Mouse (Mus musculus) kidney, postnatal 4 days (tissue): ENCODE results near the gene Ttll1.

Source experiments
- DNase-seq, 2 experiments: peaks; one replicate each; pipeline ENCODE4 v3.0.0; 2021; ENCODE audit warnings: mixed read lengths in 2 of 2

Ttll1 gene

DNA sequence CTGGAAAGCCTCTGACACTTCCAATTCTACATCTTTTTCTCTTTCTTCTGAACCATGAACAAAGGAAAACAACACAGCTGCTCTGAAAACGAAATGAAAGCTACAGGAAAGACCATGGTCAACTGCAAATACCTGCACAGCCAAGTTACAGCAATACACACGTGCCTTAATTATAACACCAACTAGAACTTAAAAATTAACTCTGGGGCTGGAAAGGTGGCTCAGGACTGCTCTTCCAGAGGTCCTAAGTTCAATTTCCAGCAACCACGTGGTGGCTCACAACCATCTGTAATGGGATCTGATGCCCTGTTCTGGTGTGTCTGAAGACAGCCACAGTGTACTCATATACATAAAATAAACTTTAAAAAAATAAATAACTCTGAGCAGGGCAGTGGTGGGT lies 55.7 kb downstream of the Ttll1 start:
- DNase-seq = no peak

DNA sequence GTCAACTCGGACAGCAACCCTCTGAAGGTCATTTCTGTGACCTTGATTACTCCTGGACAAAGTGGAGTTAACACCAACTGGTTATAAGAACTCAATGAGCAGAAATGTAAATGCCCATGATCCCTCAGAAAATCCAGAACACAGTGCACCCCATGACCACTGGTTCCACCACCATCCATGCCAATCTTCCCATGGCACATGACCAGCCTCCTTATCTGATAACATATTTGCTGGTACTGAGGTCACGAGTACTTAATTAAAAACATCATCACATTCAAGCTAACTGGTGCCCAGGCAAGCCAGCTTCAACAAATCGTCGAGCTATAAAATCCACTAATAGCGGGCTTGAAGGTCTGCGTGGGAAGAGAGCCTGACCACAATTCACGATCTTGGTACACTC lies 56.3 kb downstream of the Ttll1 start:
- no peak for DNase-seq

DNA sequence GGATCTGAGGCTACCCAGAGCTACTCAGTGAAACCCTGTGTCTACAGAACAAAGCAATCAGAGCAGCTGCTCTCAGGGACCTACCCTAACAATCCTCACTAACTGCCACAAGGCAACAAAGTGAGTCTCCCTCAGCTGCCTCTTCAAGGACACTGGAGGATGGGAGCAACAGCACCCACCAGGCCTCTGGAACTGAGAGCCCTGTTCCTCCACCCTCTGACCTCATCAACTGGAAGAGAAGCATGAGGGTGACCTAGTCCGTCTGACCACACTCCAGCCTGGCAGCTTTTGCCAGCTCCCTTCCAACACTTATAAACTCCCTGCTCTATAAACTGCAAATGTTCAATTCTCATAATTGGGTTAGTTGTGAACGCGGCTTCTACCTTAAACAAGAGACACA lies 56.8 kb downstream of the Ttll1 start:
- no peak for DNase-seq

DNA sequence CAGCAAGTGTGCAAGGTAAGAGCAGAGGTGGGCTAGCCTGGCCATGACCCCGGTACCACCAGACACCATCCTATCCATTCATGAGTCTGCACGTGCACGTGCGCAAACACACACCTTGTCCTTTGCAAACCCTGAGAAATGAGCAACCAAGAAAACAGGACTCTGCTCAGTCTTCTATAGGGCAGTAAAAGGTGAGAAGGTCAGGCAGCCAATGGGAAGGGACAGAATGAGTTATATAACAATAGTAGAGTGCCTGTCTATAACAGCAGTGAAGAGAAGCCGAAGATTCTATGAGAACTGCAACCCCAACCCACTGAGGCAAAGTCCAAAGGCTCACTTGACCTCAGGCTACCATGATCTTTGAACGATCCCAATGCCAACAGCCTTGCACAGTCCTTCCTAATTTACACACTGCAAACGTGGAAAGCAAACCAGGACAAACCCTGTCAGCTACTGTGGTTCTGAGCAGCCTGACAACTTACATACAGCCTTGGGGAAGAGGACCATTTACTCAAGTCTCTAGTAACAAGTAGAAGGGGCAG lies 58.4 kb downstream of the Ttll1 start:
- DNase-seq = no peak

DNA sequence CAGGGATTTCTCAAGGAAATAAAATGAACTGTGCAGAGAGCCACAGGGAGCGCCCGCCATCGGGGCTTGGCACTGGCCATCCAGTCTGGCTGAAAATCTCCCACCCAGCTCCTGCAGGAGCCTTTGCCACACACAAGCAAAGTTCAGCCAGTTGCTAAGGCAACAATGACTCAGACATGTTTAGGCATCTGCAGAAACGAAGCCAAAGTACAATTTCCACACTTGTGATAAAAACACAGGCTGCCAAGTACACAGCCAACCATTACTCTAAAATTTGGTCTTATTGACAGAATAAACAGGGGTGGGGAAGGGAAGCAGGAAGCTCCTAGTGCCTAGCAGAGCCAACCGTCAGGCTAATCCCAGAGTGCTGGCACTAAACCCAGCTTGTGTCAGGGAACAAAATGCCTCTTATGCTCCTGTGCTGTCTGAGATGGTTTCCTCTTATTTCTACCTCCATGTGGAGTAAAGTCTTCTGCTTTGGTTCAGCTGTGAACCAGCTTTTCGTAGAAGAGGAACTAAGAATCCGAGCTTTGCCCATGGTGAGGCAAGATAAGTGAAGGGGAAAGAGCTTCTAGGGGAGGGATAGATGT lies 59.0 kb downstream of the Ttll1 start:
- DNase-seq = peak; percentile 28 to 53

DNA sequence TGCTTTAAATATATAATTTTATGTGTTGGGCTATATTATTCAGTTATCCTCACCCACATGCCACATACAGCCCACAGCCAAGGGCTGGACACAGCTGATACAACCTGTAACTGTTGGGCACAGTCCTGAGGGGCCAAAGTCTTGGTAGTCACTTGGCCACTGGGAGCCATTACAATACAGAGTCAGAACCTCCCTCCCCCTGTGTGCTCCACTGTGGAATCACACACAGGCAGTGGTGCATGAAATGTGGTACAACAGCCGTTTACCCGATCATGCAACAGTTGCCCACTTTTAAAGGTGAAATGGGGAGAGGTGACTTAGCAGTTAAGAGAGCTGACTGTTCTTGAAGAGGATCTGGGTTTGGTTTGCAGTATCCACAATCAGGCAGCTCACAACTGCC lies 60.7 kb downstream of the Ttll1 start:
- DNase-seq = no peak

DNA sequence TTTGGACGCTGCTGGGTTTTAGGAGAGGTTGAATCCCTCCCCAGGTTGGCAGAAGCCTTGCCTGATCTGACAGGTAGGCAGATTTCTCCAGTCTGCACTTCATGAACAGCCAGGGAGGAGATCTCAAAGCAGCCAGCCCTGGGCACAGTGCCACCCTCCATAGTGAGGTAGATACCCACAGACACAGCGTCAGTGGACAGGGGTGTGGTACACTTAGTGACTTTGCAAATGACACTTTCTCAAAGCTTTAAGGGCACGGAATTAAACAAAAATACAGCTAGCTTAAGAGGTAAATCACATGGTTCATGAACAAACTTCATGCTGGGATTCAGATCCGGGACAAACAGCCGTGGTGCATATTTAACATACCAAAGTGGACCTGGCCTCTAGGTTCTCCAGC lies 62.0 kb downstream of the Ttll1 start:
- DNase-seq = no peak

DNA sequence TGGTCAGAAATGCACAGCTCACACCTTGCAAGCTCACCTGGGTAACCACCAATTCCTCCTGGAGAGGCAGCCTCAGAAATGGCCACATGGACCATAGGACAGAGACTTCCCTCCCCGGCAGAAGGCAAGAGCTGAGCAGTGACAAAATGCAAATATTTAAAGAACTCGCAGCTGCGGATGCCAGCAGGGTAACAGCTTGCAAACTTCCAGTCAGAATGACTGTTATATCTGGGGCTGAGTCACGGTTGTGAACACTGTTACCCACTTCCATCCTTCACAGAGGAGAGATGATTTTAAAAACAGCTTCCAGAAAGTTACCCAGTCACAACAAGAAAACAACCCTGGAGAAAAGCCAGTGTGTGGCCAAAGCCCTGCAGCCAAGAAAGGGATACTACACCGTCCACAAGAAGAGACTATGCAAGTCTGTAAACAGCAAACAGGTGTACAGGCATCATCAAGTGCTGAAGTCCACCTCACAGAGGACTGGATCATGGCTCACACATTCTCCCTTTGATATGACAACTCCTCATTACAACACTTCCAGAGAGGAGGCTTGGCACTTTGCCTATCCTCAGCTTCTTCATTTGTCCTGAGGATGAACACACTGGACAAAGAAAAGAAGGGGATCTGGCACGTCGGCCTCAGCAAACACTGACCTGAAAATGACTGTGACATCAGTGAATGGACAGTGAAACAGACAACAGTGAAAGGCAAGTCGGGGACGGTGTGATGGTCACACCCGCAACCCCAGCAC lies 62.7 kb downstream of the Ttll1 start:
- no peak for DNase-seq

DNA sequence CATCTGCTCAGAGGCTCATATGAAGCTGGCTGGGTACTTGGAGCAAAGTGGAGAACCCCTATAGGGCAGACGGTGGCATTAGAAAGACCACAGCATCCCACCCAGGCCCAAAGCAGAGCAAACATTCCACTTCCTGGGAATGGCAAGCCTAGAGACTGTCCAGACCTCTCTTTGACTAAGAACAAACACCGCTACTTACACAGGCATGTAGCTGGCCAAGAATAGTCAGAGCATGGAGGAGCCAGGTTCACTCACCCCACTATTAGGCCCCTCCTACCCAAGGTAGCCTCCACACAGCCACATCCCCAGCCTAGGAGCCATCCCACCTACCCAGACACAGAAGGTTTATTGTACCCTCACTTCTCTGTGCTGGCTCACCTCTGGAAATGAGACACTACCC lies 64.8 kb downstream of the Ttll1 start:
- no peak for DNase-seq

DNA sequence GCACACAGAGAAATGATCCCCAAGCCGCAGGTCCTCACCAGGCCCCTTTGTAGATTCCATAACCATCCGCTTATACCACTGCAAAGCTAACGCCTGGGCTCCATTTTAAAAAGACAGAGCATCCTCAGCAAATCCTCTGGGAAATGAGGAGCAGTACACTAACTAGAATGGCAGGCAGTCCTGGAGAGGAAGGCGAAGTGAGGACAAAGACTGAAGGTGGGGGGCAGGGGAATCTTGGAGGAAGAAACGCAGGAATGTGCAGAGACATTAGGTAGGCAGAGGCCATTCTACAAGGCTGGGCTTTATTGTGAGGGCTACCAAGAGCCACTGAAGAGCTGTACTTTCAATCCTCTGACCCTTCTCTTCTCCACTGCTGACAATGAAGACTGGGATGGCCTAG lies 65.3 kb downstream of the Ttll1 start:
- DNase-seq = no peak

DNA sequence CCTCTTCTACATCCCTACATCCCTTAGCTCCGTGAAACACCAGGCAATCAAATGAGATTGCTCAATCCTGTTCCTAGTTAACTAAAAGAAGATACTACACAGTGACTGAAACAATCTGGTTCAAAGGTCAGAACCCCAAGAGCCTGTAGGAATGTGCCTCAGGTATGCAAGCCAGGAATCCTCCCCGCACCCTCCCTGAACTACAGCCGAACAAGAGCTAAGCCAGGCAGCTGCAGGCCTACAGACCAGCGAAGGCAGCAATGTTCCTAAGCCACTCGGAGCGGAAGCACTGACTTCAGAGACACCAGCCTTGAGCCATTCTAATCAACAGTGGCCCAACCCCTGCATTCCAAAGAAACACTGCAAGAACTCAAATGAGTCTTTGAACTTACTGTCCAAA lies 66.3 kb downstream of the Ttll1 start:
- peak; percentile 26 to 57 for DNase-seq

DNA sequence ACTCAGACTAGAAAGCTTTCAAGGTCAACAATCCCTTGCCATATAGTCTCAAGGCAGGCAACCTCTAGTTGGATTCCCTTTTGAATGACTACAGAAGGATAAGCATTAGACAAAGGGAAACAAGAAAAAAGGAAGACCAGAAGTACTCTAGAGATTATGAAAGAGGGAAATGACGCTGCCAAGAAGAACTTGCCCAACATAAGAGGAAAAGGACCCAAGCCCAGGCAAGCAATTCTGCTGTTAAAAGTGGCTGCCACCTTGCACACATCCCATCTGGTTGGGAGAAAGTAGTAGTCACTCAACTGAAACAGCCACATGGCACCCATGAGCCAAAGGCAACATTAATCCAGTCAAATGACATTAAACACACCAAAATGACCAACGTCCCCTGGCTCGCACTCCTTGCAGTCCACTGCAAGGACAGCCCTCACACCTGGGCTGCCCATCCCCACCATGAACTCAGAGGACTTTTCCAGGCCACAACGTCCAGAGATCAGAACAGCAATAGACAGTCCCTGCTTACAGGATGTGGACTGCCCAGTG lies 68.1 kb downstream of the Ttll1 start:
- DNase-seq = no peak

DNA sequence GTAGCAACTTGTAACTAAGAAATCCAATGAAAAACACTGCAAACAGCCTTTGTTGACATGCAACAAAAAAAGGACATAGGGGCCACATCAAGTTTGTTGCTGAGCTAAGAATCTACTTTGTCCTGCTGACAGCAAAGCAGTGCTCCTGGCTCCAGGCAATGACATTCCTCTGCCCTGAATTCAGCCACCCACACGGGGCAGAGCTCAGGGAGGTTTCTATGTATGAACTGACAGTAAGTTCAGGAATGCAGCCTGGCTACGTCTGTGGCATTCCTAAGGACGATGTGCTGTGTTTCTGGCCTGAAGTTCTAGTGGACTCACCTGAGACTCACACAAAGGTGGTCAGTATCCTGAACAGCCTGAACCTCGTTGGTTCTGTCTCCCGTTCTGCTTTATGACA lies 70.0 kb downstream of the Ttll1 start:
- DNase-seq = peak in 1 of 2 experiments; percentile 45

DNA sequence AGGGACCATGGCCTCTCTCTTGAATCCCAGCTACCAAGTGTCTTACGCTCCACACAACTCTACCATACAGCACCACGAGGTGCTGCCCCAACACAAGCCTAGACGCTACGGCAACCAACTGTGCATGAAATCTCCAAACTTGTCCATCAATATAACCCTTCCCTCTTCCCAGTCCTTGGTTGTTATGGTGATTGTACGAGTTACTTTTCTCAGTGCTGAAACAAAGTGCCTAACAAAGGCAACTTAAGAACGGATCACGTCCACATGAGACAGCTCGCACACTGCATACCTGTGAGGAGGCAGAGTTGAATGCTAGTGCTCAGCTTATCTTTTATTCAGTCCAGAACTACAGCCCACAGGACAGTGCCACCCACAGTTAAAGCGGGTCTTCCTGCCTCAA lies 74.2 kb downstream of the Ttll1 start:
- DNase-seq = no peak

DNA sequence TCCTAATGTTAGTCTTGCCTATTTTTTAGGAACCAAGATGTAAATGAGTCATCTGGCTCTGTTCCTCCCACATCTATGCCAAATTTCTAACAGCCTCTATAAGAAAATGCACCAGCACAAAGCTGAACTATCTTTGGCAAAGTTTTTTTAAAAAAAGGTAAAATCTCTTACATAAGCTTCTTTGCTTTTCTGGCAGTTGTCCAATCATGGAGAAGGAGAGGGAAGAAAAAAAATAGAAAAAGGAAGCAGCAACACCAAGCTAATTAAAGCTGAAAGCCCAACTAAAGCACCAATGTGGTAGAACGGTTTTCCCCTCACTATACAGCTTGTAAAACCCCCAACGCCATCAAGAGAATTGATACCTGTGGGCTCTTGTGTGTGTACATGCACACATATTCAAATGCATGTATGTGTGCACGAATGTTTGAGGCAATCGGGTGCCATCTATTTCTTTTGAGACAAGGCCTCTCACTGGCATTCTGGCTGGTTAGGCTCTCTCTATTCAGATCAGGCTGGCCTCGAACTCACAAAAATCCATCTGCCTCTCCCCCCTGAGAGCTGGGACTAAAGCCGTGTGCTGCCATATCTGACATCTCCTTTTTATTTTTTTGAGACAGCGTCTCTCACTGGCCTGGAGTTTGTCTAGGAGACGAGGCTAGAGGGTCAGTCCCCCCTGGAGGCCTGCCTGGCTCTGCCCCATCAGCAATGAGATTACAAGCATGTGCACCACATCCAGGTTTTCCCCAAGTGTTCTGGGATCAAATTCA lies 75.2 kb downstream of the Ttll1 start:
- no peak for DNase-seq

DNA sequence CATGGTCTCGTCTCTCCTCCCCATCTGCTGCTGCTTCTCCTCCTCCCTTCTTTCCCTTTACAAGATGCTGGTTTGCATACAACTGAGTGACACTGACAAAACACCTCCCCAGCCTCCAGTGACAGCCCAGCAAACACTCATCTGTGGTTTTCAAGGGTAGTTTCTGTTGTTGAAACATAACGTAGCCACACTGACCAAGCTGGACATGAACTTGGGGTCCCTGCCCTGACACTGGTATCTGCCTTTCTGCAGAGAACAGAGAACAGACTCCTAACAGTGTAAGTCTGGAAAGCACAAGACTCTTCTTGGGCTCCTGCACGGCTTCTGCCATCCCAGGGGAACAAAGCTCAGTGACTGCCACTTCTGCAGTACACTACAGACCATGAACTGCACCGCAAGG lies 76.0 kb downstream of the Ttll1 start:
- DNase-seq = no peak
